Mouse (Mus musculus) yolk sac, embryonic 10.5 days (tissue): ENCODE results near the gene Ppm1n.

Experiments
- DNase-seq: peaks from one replicate; pipeline ENCODE4 v3.0.0-alpha.2; 2017; ENCODE audit warnings: low spot score

Ppm1n gene

GRCm38 (mm10) chr7:19279581-19280114 is at the start of gene Ppm1n:
Gene Ppm1n, minus strand, starts transcription at chr7:19280064.
- no peak for DNase-seq

GRCm38 (mm10) chr7:19328425-19328824 is 48.6 kb upstream of the Ppm1n start:
- no peak for DNase-seq

GRCm38 (mm10) chr7:19327782-19328181 is 47.9 kb upstream of the Ppm1n start:
- no peak for DNase-seq

GRCm38 (mm10) chr7:19327128-19327527 is 47.3 kb upstream of the Ppm1n start:
- peak; percentile 83 for DNase-seq

- DNase-seq: peak; percentile 67
These were observed 46.5 kb upstream of the Ppm1n start for GRCm38 (mm10) chr7:19326359-19326758.

- DNase-seq: no peak
These were observed 45.7 kb upstream of the Ppm1n start for GRCm38 (mm10) chr7:19325262-19326199.

- DNase-seq: no peak
These were observed 44.4 kb upstream of the Ppm1n start for GRCm38 (mm10) chr7:19324221-19324620.

- no peak for DNase-seq
These were observed 42.6 kb upstream of the Ppm1n start for GRCm38 (mm10) chr7:19322489-19322888.

- DNase-seq: no peak
These were observed 41.6 kb upstream of the Ppm1n start for GRCm38 (mm10) chr7:19321464-19321863.

- DNase-seq: no peak
These were observed 40.8 kb upstream of the Ppm1n start for GRCm38 (mm10) chr7:19320637-19321036.

- peak; percentile 94 for DNase-seq
These were observed 40.0 kb upstream of the Ppm1n start for GRCm38 (mm10) chr7:19319906-19320305.

GRCm38 (mm10) chr7:19319458-19319857 is 39.6 kb upstream of the Ppm1n start:
- DNase-seq: no peak

GRCm38 (mm10) chr7:19318676-19319075 is 38.8 kb upstream of the Ppm1n start:
- no peak for DNase-seq

- no peak for DNase-seq
These were observed 38.3 kb upstream of the Ppm1n start for GRCm38 (mm10) chr7:19318201-19318600.

- no peak for DNase-seq
These were observed 36.7 kb upstream of the Ppm1n start for GRCm38 (mm10) chr7:19316451-19317161.

GRCm38 (mm10) chr7:19314033-19314432 is 34.2 kb upstream of the Ppm1n start:
- DNase-seq: no peak

GRCm38 (mm10) chr7:19311991-19312390 is 32.1 kb upstream of the Ppm1n start:
- no peak for DNase-seq

GRCm38 (mm10) chr7:19309884-19310641 is 30.2 kb upstream of the Ppm1n start, which contains the start of gene Fosb:
Gene Fosb, minus strand, starts transcription at chr7:19310051.
- DNase-seq: peak; percentile 95

- DNase-seq: no peak
These were observed 29.5 kb upstream of the Ppm1n start for GRCm38 (mm10) chr7:19309278-19309883.

GRCm38 (mm10) chr7:19308454-19309277 is 28.8 kb upstream of the Ppm1n start:
- DNase-seq: peak; percentile 94
